ENCODE assay signal across 8 mouse cellular contexts in the genomic region with DNA sequence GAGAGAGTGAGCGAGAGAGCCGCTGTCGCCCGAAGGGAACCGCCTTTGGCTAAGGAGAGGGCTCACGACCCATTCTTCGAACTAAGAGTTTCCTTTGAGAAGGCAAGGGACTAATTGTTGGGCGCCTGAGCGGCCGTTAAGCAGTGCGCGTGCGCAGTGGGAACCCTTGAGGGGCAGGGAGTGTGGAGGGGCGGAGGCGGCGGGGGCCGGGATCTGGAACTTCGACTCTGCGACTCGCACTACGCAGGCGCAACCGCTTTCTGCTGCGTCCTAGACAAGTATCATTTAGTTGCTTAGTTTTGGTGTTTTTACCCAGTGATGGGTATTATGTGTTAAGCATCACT. TPM values are rescaled to one million over a fixed set of nuclear protein-coding genes. Genes with fewer than 3 reads are reported as not detected.
DNase-seq lines count a peak whose midpoint lies in the region; ATAC-seq lines count a peak whose summit lies in the region.

No protein-coding gene starts in this region.

- peak; percentile 92 to 97 for DNase-seq in adrenal gland, adult (ENCODE audit: inconsistent age in 2 of 2, low spot score in 1 of 2)
- DNase-seq in cerebellum, postnatal 36 days: peak; percentile 85 to 88
- peak; percentile 75 to 86 for DNase-seq in frontal cortex, postnatal 25 days (ENCODE audit: low spot score in 2 of 2)
- peak; percentile 81 for DNase-seq in left cerebral cortex, adult 11 months (ENCODE audit: low spot score)
- DNase-seq in lung, postnatal 25 days (ENCODE audit: low spot score): peak; percentile 89
- DNase-seq in retina, postnatal 7 days (ENCODE audit: low read depth, low spot score): peak; percentile 79
- DNase-seq in urinary bladder, postnatal 4 days (ENCODE audit: low spot score in 2 of 2): peak; percentile 83 to 91

- peak overlapping the region; percentile 64 for H3K4me2 ChIP-seq in hindbrain, embryonic 15.5 days

- no peaks in the 10 kb centered on the region for H3K36me3 ChIP-seq in hindbrain, embryonic 15.5 days

- peak overlapping the region; percentile 92 for H3K9ac ChIP-seq in hindbrain, embryonic 15.5 days

- H3K27me3 ChIP-seq in hindbrain, embryonic 15.5 days: no peaks in the 10 kb centered on the region

- peak overlapping the region; percentile 99 for H3K27ac ChIP-seq in hindbrain, embryonic 15.5 days (replicated peaks)

- H3K4me3 ChIP-seq in hindbrain, embryonic 15.5 days: peak overlapping the region; percentile 84

- peaks cover 35% of the 10 kb centered on the region for H3K4me1 ChIP-seq in hindbrain, embryonic 15.5 days (replicated peaks)

- peak; percentile 84 for ATAC-seq in hindbrain, embryonic 15.5 days (ENCODE audit: low FRiP score, low read depth)

- no peaks in the 10 kb centered on the region for H3K9me3 ChIP-seq in hindbrain, embryonic 15.5 days

- WGBS in hindbrain, embryonic 15.5 days: under 1% methylated on average over 24 of the region's 24 CpGs

RNA-seq across cellular contexts. Expression of a gene that starts 0.9 kb away (rescaled TPM):
- 154 and 171 TPM in 2 replicates for polyA plus RNA-seq in hindbrain, embryonic 15.5 days (2015; fragmentation: Nextera tagmentation; extraction: Ambion mirVana)

RNA-seq across cellular contexts. Expression of a gene that starts 31.2 kb away (rescaled TPM):
- 13.2 and 13.5 TPM in 2 replicates for polyA plus RNA-seq in hindbrain, embryonic 15.5 days (2015; fragmentation: Nextera tagmentation; extraction: Ambion mirVana)

Comparison
In these comparisons a context has a peak if more than half of its experiments do, and no peak if none do; other contexts are left out.
1. Peak in every context shown above with its lines: DNase-seq, ATAC-seq, H3K4me3 ChIP-seq and H3K27ac ChIP-seq.